Mouse (Mus musculus) limb, embryonic 11.5 days (tissue): ENCODE data around the gene Fam129a. TPM values are rescaled to one million over a fixed set of nuclear protein-coding genes. Genes with fewer than 3 reads are reported as not detected.

Source experiments
- ATAC-seq: fragments of 200-750 bp; cut with Nextera tagmentation; 2 replicates; pipeline ENCODE4 v1.8.0; 2017; ENCODE audit warnings: low read depth; ENCODE audit not compliant: insufficient number of reproducible peaks, low FRiP score, low TSS enrichment
- DNase-seq: peaks from one replicate; pipeline ENCODE4 v3.0.0-alpha.2; 2015; ENCODE audit warnings: low spot score
- H3K27ac ChIP-seq: fragments of 300-500 bp; sonication (generic); replicated peaks from 2 replicates; pipeline ENCODE4 v1.5.1; 2014; ENCODE audit warnings: low read depth, mild to moderate bottlenecking, low read length
- H3K27me3 ChIP-seq: fragments of 300-500 bp; sonication (generic); 2 replicates; pipeline ENCODE4 v1.6.1; 2014; ENCODE audit warnings: mild to moderate bottlenecking, low read length, mixed read lengths; ENCODE audit not compliant: control insufficient read depth, insufficient read depth
- H3K36me3 ChIP-seq: fragments of 300-500 bp; sonication (generic); 2 replicates; pipeline ENCODE4 v1.6.1; 2014; ENCODE audit warnings: mild to moderate bottlenecking, low read length, moderate library complexity, mixed read lengths; ENCODE audit not compliant: control insufficient read depth, insufficient read depth
- H3K4me1 ChIP-seq: fragments of 300-500 bp; sonication (generic); 2 replicates; pipeline ENCODE4 v1.6.1; 2014; ENCODE audit warnings: low read length, mixed read lengths; ENCODE audit not compliant: control insufficient read depth, insufficient read depth
- H3K4me2 ChIP-seq: fragments of 300-500 bp; sonication (generic); 2 replicates; pipeline ENCODE4 v1.6.1; 2014; ENCODE audit warnings: low read depth, mild to moderate bottlenecking, moderate library complexity; ENCODE audit not compliant: severe bottlenecking
- H3K4me3 ChIP-seq: fragments of 300-500 bp; sonication (generic); 2 replicates; pipeline ENCODE4 v1.5.1; 2014; ENCODE audit warnings: low read depth, low read length
- H3K9ac ChIP-seq: fragments of 300-500 bp; sonication (generic); 2 replicates; pipeline ENCODE4 v1.6.1; 2014; ENCODE audit warnings: mild to moderate bottlenecking, low read length
- H3K9me3 ChIP-seq: fragments of 300-500 bp; sonication (generic); 2 replicates; pipeline ENCODE4 v1.6.1; 2016; ENCODE audit warnings: low read length; ENCODE audit not compliant: control insufficient read depth
- WGBS: fragments of 180-500 bp; shearing (Covaris S2); extraction: QIAGEN DNeasy Blood & Tissue Kit; methylation state at CpG from one replicate; pipeline ENCODE4 v1.1.7; 2014; 5-methylcytosine and 5-hydroxymethylcytosine counted together
- polyA plus RNA-seq: library from polyadenylated mRNA; unstranded; fragments of >200 nt; fragmentation: Nextera tagmentation; extraction: Ambion mirVana; gene quantifications from 2 replicates; pipeline ENCODE4 v1.2.1, GENCODE M21; 2014

The Fam129a gene
- polyA plus RNA-seq, 1 experiment from 2014 or later: 0.89 TPM

DNA sequence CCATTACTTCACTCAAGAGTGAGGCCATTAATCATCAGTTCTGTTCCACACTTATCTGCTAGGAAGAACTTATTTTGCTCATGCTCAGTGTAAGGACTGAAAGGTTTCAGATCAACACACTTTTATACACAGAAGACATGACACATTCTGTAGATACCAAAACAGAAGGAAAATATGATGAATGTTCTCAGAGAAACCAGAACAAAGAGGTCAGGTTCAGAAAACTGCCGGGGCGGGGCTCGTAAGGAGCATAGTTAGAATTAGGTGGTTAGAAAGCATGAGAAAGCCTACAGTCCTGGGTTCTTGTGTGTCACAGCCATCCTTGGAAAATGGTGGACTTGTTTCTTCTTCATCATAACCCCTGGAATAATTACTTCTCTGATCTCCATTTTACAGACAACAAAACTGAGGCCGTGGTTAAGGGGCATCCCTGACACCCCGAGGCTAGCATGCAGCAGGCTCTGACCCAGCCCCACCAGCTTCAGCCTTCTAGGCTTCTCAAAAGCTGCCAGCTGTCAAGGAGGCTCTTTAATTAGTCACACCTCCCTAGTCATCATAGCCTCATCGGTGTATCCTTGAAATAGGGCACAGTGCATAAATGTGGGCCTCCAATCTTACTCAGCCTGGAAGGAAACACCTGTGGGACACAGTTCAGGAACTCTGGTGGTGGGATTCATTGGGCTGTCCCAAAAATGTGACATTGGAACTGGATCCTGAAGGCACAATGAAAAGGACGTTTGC is 127.1 kb downstream of the Fam129a start:
- no peak overlapping the region for H3K9ac ChIP-seq
- DNase-seq: no peak
- H3K4me2 ChIP-seq: no peak overlapping the region
- H3K9me3 ChIP-seq: no peaks in the 10 kb centered on the region
- WGBS: 80% methylated on average over 7 of the region's 7 CpGs
- no peak overlapping the region for H3K27ac ChIP-seq
- ATAC-seq: no peak
- no peak overlapping the region for H3K4me3 ChIP-seq
- no peaks in the 10 kb centered on the region for H3K36me3 ChIP-seq
- no peaks in the 10 kb centered on the region for H3K27me3 ChIP-seq
- H3K4me1 ChIP-seq: no peaks in the 10 kb centered on the region

DNA sequence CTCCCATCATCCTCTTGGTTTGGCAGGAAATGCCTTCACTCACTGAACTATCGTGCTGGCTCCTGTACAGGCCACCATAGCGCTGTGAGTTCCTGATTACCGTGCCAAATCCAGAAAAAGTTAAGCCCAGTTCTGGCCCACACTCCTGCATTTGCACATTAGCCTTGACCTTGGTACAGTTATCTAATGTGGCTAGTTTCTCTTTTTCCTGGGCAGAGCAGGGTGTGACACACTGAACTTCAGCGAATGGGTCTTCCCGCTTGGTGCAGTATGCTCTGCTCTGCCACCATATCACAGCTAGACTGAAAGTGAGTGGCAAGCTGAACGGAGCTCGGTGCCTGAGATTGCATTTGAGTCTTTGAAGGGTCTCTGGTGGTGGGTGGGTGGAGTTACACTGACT is 128.4 kb downstream of the Fam129a start:
- H3K27ac ChIP-seq: no peak overlapping the region
- ATAC-seq (no peak), DNase-seq (no peak)
- no peak overlapping the region for H3K4me2 ChIP-seq
- 83% methylated on average over 7 of the region's 7 CpGs for WGBS
- no peaks in the 10 kb centered on the region for H3K27me3 ChIP-seq
- no peaks in the 10 kb centered on the region for H3K9me3 ChIP-seq
- H3K4me1 ChIP-seq: no peaks in the 10 kb centered on the region
- H3K4me3 ChIP-seq: no peak overlapping the region
- no peak overlapping the region for H3K9ac ChIP-seq
- no peaks in the 10 kb centered on the region for H3K36me3 ChIP-seq

DNA sequence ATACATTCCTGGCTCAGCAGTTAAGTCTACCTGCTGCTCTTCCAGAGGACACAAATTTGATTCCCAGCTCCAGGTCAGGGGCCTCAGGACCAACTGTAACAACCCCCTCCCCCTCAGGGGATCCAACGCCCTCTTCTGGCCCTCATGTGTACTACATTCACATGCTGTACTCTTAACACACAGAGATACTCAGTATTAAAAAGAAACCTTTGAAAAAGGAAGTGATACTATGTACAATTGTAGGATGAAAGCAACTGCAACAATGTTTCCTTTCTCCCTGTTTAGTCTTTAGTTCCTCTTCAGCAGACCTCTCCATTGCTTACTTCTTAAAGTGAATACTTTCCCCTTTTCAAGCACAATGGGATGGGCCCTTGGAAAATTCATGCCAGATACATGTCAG is 131.8 kb downstream of the Fam129a start:
- H3K4me1 ChIP-seq: no peaks in the 10 kb centered on the region
- no peak overlapping the region for H3K27ac ChIP-seq
- 30% methylated on average over 1 of the region's 1 CpGs for WGBS
- H3K9ac ChIP-seq: no peak overlapping the region
- H3K9me3 ChIP-seq: no peaks in the 10 kb centered on the region
- no peak for DNase-seq
- no peak overlapping the region for H3K4me2 ChIP-seq
- H3K36me3 ChIP-seq: no peaks in the 10 kb centered on the region
- H3K27me3 ChIP-seq: no peaks in the 10 kb centered on the region
- H3K4me3 ChIP-seq: no peak overlapping the region
- ATAC-seq: no peak

DNA sequence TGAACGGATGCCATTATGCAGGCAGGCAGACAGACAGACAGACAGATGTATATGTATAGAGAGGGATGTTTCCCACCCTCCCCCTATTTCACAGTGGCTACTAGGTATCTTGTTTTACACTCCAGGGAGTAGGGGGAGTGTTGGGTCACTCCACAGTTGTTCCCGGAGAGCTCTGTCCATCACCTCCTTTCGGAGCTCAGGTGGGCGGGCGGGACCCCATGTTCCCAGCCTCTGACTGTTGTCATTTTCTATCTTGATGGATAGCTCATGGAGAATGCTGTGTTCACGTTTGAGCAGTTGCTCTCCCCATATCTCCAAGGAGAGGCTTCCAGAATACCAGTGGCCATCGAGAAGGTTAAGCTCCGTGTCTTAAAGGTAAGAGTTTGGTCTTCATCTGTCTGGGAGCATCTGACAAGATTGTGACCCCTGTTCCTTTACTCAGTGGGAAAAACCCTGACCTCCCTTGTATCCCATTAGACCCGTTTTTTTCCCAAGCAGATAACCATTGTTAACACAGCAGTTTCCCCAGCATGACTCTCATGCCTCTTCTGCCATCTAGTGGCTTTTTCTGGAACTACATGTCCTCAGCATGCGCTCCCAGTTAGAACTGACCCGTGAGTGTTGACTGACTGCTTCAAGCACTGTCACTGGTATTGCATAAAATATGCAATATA is 134.9 kb downstream of the Fam129a start:
- H3K27ac ChIP-seq: no peak overlapping the region
- no peak overlapping the region for H3K4me2 ChIP-seq
- ATAC-seq (peak; percentile 8; the same call in 1 of the 2 replicates), DNase-seq (peak; percentile 90)
- no peaks in the 10 kb centered on the region for H3K36me3 ChIP-seq
- H3K4me3 ChIP-seq: no peak overlapping the region
- 0 out of 2 replicates have a peak, but pooled peaks cover 7% of the 10 kb centered on the region for H3K4me1 ChIP-seq
- no peak overlapping the region for H3K9ac ChIP-seq
- no peaks in the 10 kb centered on the region for H3K9me3 ChIP-seq
- 37% methylated on average over 11 of the region's 11 CpGs for WGBS
- no peaks in the 10 kb centered on the region for H3K27me3 ChIP-seq

DNA sequence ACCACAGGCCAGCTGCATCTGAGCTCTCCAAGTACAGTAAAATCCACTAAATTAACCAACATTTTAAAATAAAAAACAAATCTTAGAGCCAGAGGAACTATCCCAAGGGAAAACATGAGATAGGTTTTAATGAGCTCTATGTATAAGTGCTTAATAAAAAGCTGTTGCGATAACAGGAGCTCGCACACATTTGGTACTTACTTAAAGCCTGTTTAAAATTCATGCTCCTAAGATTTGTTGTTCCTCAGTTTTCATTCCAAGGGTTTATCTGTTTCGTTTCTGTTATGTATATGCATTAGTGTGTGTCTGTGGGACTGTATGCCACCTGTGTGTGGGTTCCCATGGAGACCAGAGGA is 135.4 kb downstream of the Fam129a start:
- no peaks in the 10 kb centered on the region for H3K9me3 ChIP-seq
- no peak overlapping the region for H3K9ac ChIP-seq
- no peak overlapping the region for H3K27ac ChIP-seq
- H3K4me2 ChIP-seq: no peak overlapping the region
- ATAC-seq (no peak), DNase-seq (no peak)
- H3K27me3 ChIP-seq: no peaks in the 10 kb centered on the region
- no peak overlapping the region for H3K4me3 ChIP-seq
- WGBS: 91% methylated on average over 3 of the region's 3 CpGs
- H3K36me3 ChIP-seq: no peaks in the 10 kb centered on the region
- H3K4me1 ChIP-seq: 0 out of 2 replicates have a peak, but pooled peaks cover 7% of the 10 kb centered on the region

DNA sequence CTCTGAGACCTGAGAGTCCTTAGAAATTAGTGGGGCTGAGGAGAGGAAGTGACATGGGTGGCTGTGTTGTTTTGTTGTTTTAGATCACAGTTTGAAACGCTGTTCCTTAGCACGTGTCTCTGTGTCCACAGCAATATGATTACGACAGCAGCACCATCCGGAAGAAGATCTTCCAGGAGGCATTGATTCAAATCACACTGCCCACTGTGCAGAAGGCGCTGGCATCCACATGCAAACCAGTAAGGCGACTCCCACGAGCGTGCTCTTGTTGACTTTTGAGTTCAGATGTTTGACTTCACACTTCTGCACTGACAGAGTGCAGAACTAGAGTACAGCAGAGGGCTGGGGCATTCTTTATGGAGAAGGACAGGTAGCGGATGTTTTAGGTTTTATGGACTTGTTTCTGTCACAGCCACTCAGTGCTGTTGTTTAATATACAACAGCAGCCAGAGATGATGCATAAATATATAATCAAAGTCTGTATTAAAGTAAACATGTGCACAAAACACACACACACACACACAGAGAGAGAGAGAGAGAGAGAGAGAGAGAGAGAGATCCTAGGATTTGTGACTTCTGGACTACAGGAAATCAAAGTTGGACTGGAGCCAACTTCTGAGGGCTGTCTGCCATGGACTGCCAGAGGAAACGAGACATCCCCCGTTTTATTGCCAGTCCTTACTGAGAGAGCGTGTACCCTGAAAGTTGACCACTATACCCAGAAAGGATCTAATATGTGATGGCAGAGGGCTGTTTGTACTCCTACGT is 138.2 kb downstream of the Fam129a start:
- ATAC-seq (no peak), DNase-seq (no peak)
- no peak overlapping the region for H3K9ac ChIP-seq
- no peak overlapping the region for H3K4me3 ChIP-seq
- H3K9me3 ChIP-seq: no peaks in the 10 kb centered on the region
- H3K4me2 ChIP-seq: no peak overlapping the region
- H3K36me3 ChIP-seq: no peaks in the 10 kb centered on the region
- no peak overlapping the region for H3K27ac ChIP-seq
- H3K4me1 ChIP-seq: 0 out of 2 replicates have a peak, but pooled peaks cover 7% of the 10 kb centered on the region
- WGBS: 57% methylated on average over 13 of the region's 13 CpGs
- no peaks in the 10 kb centered on the region for H3K27me3 ChIP-seq

DNA sequence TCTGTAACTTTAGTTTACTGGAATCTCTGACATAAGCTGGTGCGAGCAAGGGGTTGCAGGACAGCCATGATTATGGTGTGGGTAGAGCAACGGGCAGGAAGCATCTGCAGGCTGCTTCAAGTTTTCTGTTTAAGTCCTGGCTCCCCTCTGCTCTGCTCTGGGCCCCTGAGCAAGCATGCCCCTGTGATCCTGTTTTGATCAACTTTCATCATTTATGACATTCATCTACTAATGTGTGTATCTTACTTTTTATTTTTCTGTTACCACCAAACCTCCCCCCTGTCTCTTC is 138.7 kb downstream of the Fam129a start:
- no peak for DNase-seq
- WGBS: 57% methylated on average over 2 of the region's 2 CpGs
- H3K4me2 ChIP-seq: no peak overlapping the region

DNA sequence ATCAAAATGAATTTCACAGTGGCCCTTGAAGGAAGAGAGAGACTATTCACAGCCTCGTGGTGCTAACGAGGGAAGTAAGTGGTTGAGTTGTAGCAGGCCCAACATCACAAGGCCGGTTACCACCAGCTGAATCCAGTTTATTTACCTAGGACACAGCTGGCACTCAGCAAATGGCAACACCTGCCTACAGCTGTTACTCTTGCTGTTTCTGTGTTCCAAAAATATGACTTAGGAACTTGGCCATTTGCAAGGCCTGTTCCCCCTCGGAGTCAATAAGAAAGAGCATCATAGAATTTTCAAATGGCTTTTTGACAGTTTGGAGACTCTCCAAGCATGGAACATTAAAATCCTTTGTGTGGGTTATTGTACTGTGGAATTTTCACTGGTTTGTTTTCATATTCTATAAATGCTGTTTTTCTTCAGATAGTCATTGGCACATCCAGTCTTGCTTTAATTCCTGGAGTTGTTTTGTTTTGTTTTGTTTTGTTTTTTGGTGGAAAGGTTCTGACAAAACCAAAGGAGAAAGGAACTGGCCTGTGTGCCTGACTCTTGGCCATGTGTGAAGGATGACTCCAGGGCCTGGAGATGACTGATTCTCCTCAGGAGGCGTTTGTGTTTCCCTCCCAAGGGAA is 139.6 kb downstream of the Fam129a start:
- no peaks in the 10 kb centered on the region for H3K36me3 ChIP-seq
- H3K4me1 ChIP-seq: 0 out of 2 replicates have a peak, but pooled peaks cover 7% of the 10 kb centered on the region
- H3K4me2 ChIP-seq: no peak overlapping the region
- no peak overlapping the region for H3K27ac ChIP-seq
- no peak for ATAC-seq
- no peak overlapping the region for H3K4me3 ChIP-seq
- WGBS: 55% methylated on average over 5 of the region's 5 CpGs
- H3K9me3 ChIP-seq: no peaks in the 10 kb centered on the region
- DNase-seq: no peak
- H3K9ac ChIP-seq: no peak overlapping the region
- H3K27me3 ChIP-seq: no peaks in the 10 kb centered on the region

More for the DNA sequence above, 138.7 kb downstream of the Fam129a start:
- Histone ChIP-seq H3K27me3 (no peaks in the 10 kb centered on the region), H3K4me1 (0 out of 2 replicates have a peak, but pooled peaks cover 7% of the 10 kb centered on the region), H3K36me3 (no peaks in the 10 kb centered on the region), H3K9me3 (no peaks in the 10 kb centered on the region), H3K27ac (0 out of 2 replicates have a peak overlapping the region, but pooled peaks have one; percentile 6), H3K9ac (no peak overlapping the region), H3K4me3 (no peak overlapping the region)
- ATAC-seq: no peak
